In genomic region chr9:99081308-99081707, GRCm38 (mm10) we compare ENCODE assay signal across 31 mouse cellular contexts. TPM values are rescaled to one million over a fixed set of nuclear protein-coding genes. Genes with fewer than 3 reads are reported as not detected.
A peak's percentile ranks its signal among the peaks of the same experiment; 100 is the strongest.
DNase-seq lines count a peak whose midpoint lies in the region; ATAC-seq and TF ChIP-seq lines count a peak whose summit lies in the region.
"Had no signal": no experiment of that assay in that cellular context is flagged by ENCODE, and none has a peak within 500 bp of the region (broad histone marks: within the 10 kb centered on the region; RNA-seq: fewer than 3 reads in every experiment).

No protein-coding gene starts in this region.

- peak overlapping the region; percentile 44 for H3K27ac ChIP-seq in macrophage
- H3K27ac ChIP-seq in forebrain, postnatal 0 days (ENCODE audit: low read depth, low read length) = no peak overlapping the region
- H3K27ac ChIP-seq in forebrain, embryonic 12.5 days = no peak overlapping the region
- H3K27ac ChIP-seq: embryonic facial prominence, embryonic 12.5 days; embryonic facial prominence, embryonic 15.5 days; forebrain, embryonic 15.5 days; heart, embryonic 10.5 days; heart, embryonic 13.5 days; hindbrain, embryonic 10.5 days; hindbrain, embryonic 13.5 days; intestine, embryonic 15.5 days had no signal

- ATAC-seq in common myeloid progenitor, adult 5-6 weeks (replicated peaks; ENCODE audit: low read depth, poor library complexity, severe bottlenecking) = peak; percentile 95
- no peak for ATAC-seq in forebrain, postnatal 0 days
- ATAC-seq in forebrain, embryonic 12.5 days (ENCODE audit: low FRiP score) = no peak
- ATAC-seq: forebrain, embryonic 15.5 days; hindbrain, embryonic 16.5 days; intestine, embryonic 15.5 days had no signal

- no peak for TF ChIP-seq CTCF in forebrain, postnatal 0 days (IDR thresholded peaks at IDR 0.05; ENCODE audit: low read depth)

- no peak overlapping the region for H3K4me3 ChIP-seq in macrophage (ENCODE audit: inconsistent target)
- H3K4me3 ChIP-seq in forebrain, postnatal 0 days (ENCODE audit: low read depth, low read length) = no peak overlapping the region
- no peak overlapping the region for H3K4me3 ChIP-seq in forebrain, embryonic 12.5 days (replicated peaks)
- H3K4me3 ChIP-seq: embryonic facial prominence, embryonic 12.5 days; embryonic facial prominence, embryonic 15.5 days; forebrain, embryonic 15.5 days; heart, embryonic 10.5 days; heart, embryonic 13.5 days; hindbrain, embryonic 10.5 days; hindbrain, embryonic 13.5 days; intestine, embryonic 15.5 days had no signal

- DNase-seq in 3T3-L1 (ENCODE audit: low read depth, low spot score) = peak; percentile 48
- DNase-seq in Muller cell, postnatal 12 days (ENCODE audit: inconsistent ontology term) = peak; percentile 47
- DNase-seq in cerebellum, adult 8-10 months = no peak
- no peak for DNase-seq in spleen, postnatal 14 days (ENCODE audit: low spot score in 2 of 2)
- no peak for DNase-seq in forebrain, postnatal 0 days
- DNase-seq: adrenal gland, adult 2 months; adrenal gland, postnatal 14 days; cerebellum, adult 11-12 months; cerebellum, adult 9-10 months; cerebellum, postnatal 14 days; gastrocnemius, postnatal 10 days; gastrocnemius, postnatal 36 days; heart, adult 18-20 months; kidney, adult 11 months had no signal

- no peaks in the 10 kb centered on the region for H3K27me3 ChIP-seq in forebrain, postnatal 0 days (ENCODE audit: insufficient read depth, low read length)
- no peaks in the 10 kb centered on the region for H3K27me3 ChIP-seq in forebrain, embryonic 12.5 days
- H3K27me3 ChIP-seq: embryonic facial prominence, embryonic 12.5 days; embryonic facial prominence, embryonic 15.5 days; forebrain, embryonic 15.5 days; heart, embryonic 13.5 days; hindbrain, embryonic 13.5 days; intestine, embryonic 15.5 days had no signal

- no peaks in the 10 kb centered on the region for H3K79me2 ChIP-seq in macrophage (ENCODE audit: inconsistent target)

- no peak overlapping the region for H3K9ac ChIP-seq in forebrain, postnatal 0 days
- no peak overlapping the region for H3K9ac ChIP-seq in forebrain, embryonic 12.5 days
- H3K9ac ChIP-seq: embryonic facial prominence, embryonic 12.5 days; embryonic facial prominence, embryonic 15.5 days; forebrain, embryonic 15.5 days; heart, embryonic 13.5 days; hindbrain, embryonic 13.5 days; intestine, embryonic 15.5 days had no signal

- H3K4me2 ChIP-seq in forebrain, postnatal 0 days (ENCODE audit: low read depth) = no peak overlapping the region
- no peak overlapping the region for H3K4me2 ChIP-seq in forebrain, embryonic 12.5 days
- H3K4me2 ChIP-seq: embryonic facial prominence, embryonic 12.5 days; embryonic facial prominence, embryonic 15.5 days; forebrain, embryonic 15.5 days; heart, embryonic 13.5 days; hindbrain, embryonic 13.5 days; intestine, embryonic 15.5 days had no signal

- peaks cover 4% of the 10 kb centered on the region; the same call in 1 of the 2 replicates for H3K36me3 ChIP-seq in macrophage (ENCODE audit: inconsistent target)
- peaks cover 5% of the 10 kb centered on the region; the same call in 1 of the 2 replicates for H3K36me3 ChIP-seq in forebrain, postnatal 0 days (ENCODE audit: insufficient read depth)
- no peaks in the 10 kb centered on the region for H3K36me3 ChIP-seq in forebrain, embryonic 12.5 days (replicated peaks)
- H3K36me3 ChIP-seq: embryonic facial prominence, embryonic 12.5 days; embryonic facial prominence, embryonic 15.5 days; intestine, embryonic 15.5 days had no signal

- H3K4me1 ChIP-seq in forebrain, postnatal 0 days (ENCODE audit: insufficient read depth) = no peaks in the 10 kb centered on the region
- no peaks in the 10 kb centered on the region for H3K4me1 ChIP-seq in forebrain, embryonic 12.5 days
- H3K4me1 ChIP-seq: embryonic facial prominence, embryonic 12.5 days; embryonic facial prominence, embryonic 15.5 days; forebrain, embryonic 15.5 days; heart, embryonic 10.5 days; heart, embryonic 13.5 days; hindbrain, embryonic 13.5 days; intestine, embryonic 15.5 days had no signal

- no peaks in the 10 kb centered on the region for H3K9me3 ChIP-seq in forebrain, postnatal 0 days (ENCODE audit: low read length)
- no peaks in the 10 kb centered on the region for H3K9me3 ChIP-seq in forebrain, embryonic 12.5 days
- H3K9me3 ChIP-seq: embryonic facial prominence, embryonic 12.5 days; embryonic facial prominence, embryonic 15.5 days; forebrain, embryonic 15.5 days; heart, embryonic 10.5 days; heart, embryonic 13.5 days; hindbrain, embryonic 10.5 days; hindbrain, embryonic 13.5 days; intestine, embryonic 15.5 days had no signal

- WGBS in macrophage (ENCODE audit: missing documents) = 3% methylated on average over 2 of the region's 3 CpGs
- WGBS in forebrain, postnatal 0 days = 74% methylated on average over 3 of the region's 3 CpGs
- WGBS in forebrain, embryonic 12.5 days = 89% methylated on average over 3 of the region's 3 CpGs

RNA-seq across cellular contexts. Expression of gene Gm1123, which starts 45.8 kb away (rescaled TPM):
- not detected in 2 replicates for total RNA-seq in common myeloid progenitor, adult 5-6 weeks (2017)
- 1 to 10 TPM in 2 of 26 experiments, under 1 TPM in 4, not detected in 20; 0.55 to 1.5 (median 0.88) TPM for total RNA-seq in macrophage (2018; cell fraction: chromatin; rRNA removed)
- under 1 TPM in 2 of 26 experiments, not detected in 24; 0.09 to 0.10 TPM for total RNA-seq in macrophage (2018; cell fraction: cytosol; rRNA removed)
- total RNA-seq in macrophage (2018; cell fraction: nucleus; rRNA removed) = 1 to 10 TPM in 3 of 26 experiments, under 1 TPM in 5, not detected in 18; 0.40 to 2.7 (median 0.81) TPM
- not detected in 3 replicates for polyA plus RNA-seq in macrophage (2018)
- 0.29 TPM in 1 of 2 replicates, not detected in the other for total RNA-seq in forebrain, postnatal 0 days (2014; rRNA removed)
- not detected in 2 replicates for polyA plus RNA-seq in forebrain, postnatal 0 days (2015; fragmentation: Nextera tagmentation; extraction: Ambion mirVana)
- polyA plus RNA-seq in forebrain, embryonic 12.5 days (2016; fragmentation: Nextera tagmentation; extraction: Ambion mirVana) = not detected in 2 replicates
- total RNA-seq: adrenal gland, adult 2 months; adrenal gland, postnatal 14 days; adrenal gland, postnatal 4 days; ES-E14; gastrocnemius, adult 18-20 months; gastrocnemius, postnatal 10 days; gastrocnemius, postnatal 36 days; heart, postnatal 25 days had no signal
- polyA plus RNA-seq: adrenal gland, adult 2 months; embryonic facial prominence, embryonic 12.5 days; embryonic facial prominence, embryonic 15.5 days; forebrain, embryonic 11.5 days; forebrain, embryonic 15.5 days; heart, embryonic 10.5 days; heart, embryonic 13.5 days; hindbrain, embryonic 10.5 days had no signal

RNA-seq across cellular contexts. Expression of gene Pik3cb, which starts 59.1 kb away (rescaled TPM):
- total RNA-seq in common myeloid progenitor, adult 5-6 weeks (2017) = 4.5 and 5.8 TPM in 2 replicates
- 100 to 1,000 TPM in 3 of 26 experiments, 10 to 100 TPM in 23; 30.2 to 120 (median 44.9) TPM for total RNA-seq in macrophage (2018; cell fraction: chromatin; rRNA removed)
- total RNA-seq in macrophage (2018; cell fraction: cytosol; rRNA removed) = 10 to 100 TPM; 19.4 to 48.1 (median 24.5) TPM
- total RNA-seq in macrophage (2018; cell fraction: nucleus; rRNA removed) = 10 to 100 TPM; 34.0 to 72.5 (median 44.1) TPM
- 14.2 to 21.3 TPM (median 19.7 TPM) in 3 replicates for polyA plus RNA-seq in macrophage (2018)
- total RNA-seq in forebrain, postnatal 0 days (2014; rRNA removed) = 5.4 and 5.7 TPM in 2 replicates
- 2.1 and 2.2 TPM in 2 replicates for polyA plus RNA-seq in forebrain, postnatal 0 days (2015; fragmentation: Nextera tagmentation; extraction: Ambion mirVana)
- 3.5 and 3.7 TPM in 2 replicates for polyA plus RNA-seq in forebrain, embryonic 12.5 days (2016; fragmentation: Nextera tagmentation; extraction: Ambion mirVana)

Comparison
In these comparisons a context has a peak if more than half of its experiments do, and no peak if none do; other contexts are left out.
1. DNase-seq: peak in 3T3-L1 (single experiment) and Muller cell, postnatal 12 days (single experiment); none in cerebellum, adult 8-10 months (single experiment), spleen, postnatal 14 days (0 of 2) and forebrain, postnatal 0 days (single experiment).